Mouse (Mus musculus): Measurements from ENCODE around the gene Fut8.

The Fut8 gene

GRCm38 (mm10) chr12:77305502-77305901, 67.6 kb downstream of the Fut8 start:
- no peak for DNase-seq (ENCODE audit: low spot score)

- no peak for DNase-seq (ENCODE audit: low spot score)
Observed at GRCm38 (mm10) chr12:77306759-77307314, 68.9 kb downstream of the Fut8 start.

GRCm38 (mm10) chr12:77309507-77309906, 71.6 kb downstream of the Fut8 start:
- DNase-seq (ENCODE audit: low spot score) = no peak

GRCm38 (mm10) chr12:77313502-77313901, 75.6 kb downstream of the Fut8 start:
- no peak for DNase-seq (ENCODE audit: low spot score)

GRCm38 (mm10) chr12:77324142-77324541, 86.2 kb downstream of the Fut8 start:
- DNase-seq (ENCODE audit: low spot score) = no peak

- DNase-seq (ENCODE audit: low spot score) = no peak
Observed at GRCm38 (mm10) chr12:77346521-77346920, 108.6 kb downstream of the Fut8 start.

GRCm38 (mm10) chr12:77349543-77349942, 111.6 kb downstream of the Fut8 start:
- no peak for DNase-seq (ENCODE audit: low spot score)

- DNase-seq (ENCODE audit: low spot score) = no peak
Observed at GRCm38 (mm10) chr12:77415720-77416119, 177.8 kb downstream of the Fut8 start.

GRCm38 (mm10) chr12:77421667-77422393, 183.9 kb downstream of the Fut8 start:
- no peak for DNase-seq (ENCODE audit: low spot score)

- no peak for DNase-seq (ENCODE audit: low spot score)
Observed at GRCm38 (mm10) chr12:77426093-77426492, 188.2 kb downstream of the Fut8 start.

GRCm38 (mm10) chr12:77428165-77428564, 190.2 kb downstream of the Fut8 start:
- no peak for DNase-seq (ENCODE audit: low spot score)

GRCm38 (mm10) chr12:77429381-77429780, 191.5 kb downstream of the Fut8 start:
- DNase-seq (ENCODE audit: low spot score) = no peak

GRCm38 (mm10) chr12:77436733-77437132, 198.8 kb downstream of the Fut8 start:
- DNase-seq (ENCODE audit: low spot score) = no peak

GRCm38 (mm10) chr12:77450816-77451215, 212.9 kb downstream of the Fut8 start:
- DNase-seq (ENCODE audit: low spot score) = no peak

GRCm38 (mm10) chr12:77466178-77466577, 228.3 kb downstream of the Fut8 start:
- no peak for DNase-seq (ENCODE audit: low spot score)

GRCm38 (mm10) chr12:77479931-77480330, 242.0 kb downstream of the Fut8 start:
- no peak for DNase-seq (ENCODE audit: low spot score)

GRCm38 (mm10) chr12:77481153-77481552, 243.2 kb downstream of the Fut8 start:
- DNase-seq (ENCODE audit: low spot score) = no peak

GRCm38 (mm10) chr12:77481799-77482198, 243.9 kb downstream of the Fut8 start:
- DNase-seq (ENCODE audit: low spot score) = no peak

GRCm38 (mm10) chr12:77483180-77483855, 245.4 kb downstream of the Fut8 start:
- no peak for DNase-seq (ENCODE audit: low spot score)

- DNase-seq (ENCODE audit: low spot score) = no peak
Observed at GRCm38 (mm10) chr12:77484761-77485160, 246.8 kb downstream of the Fut8 start.

- DNase-seq (ENCODE audit: low spot score) = no peak
Observed at GRCm38 (mm10) chr12:77491478-77491877, 253.6 kb downstream of the Fut8 start.

- DNase-seq (ENCODE audit: low spot score) = no peak
Observed at GRCm38 (mm10) chr12:77495781-77496180, 257.9 kb downstream of the Fut8 start.

- no peak for DNase-seq (ENCODE audit: low spot score)
Observed at GRCm38 (mm10) chr12:77498153-77498552, 260.2 kb downstream of the Fut8 start.

Data from urinary bladder, postnatal 25 days (tissue).